Mouse (Mus musculus) neutrophil, adult 65 days (primary cell): ENCODE data around the gene Mrps6. TPM values are rescaled to one million over a fixed set of nuclear protein-coding genes. Genes with fewer than 3 reads are reported as not detected.

Experiments used
- total RNA-seq: library from RNA; stranded (reverse); gene quantifications from 2 replicates; pipeline ENCODE4 v1.2.4, GENCODE M21; 2023

The Mrps6 gene
- 2.1 and 3.0 TPM in 2 replicates for total RNA-seq

DNA sequence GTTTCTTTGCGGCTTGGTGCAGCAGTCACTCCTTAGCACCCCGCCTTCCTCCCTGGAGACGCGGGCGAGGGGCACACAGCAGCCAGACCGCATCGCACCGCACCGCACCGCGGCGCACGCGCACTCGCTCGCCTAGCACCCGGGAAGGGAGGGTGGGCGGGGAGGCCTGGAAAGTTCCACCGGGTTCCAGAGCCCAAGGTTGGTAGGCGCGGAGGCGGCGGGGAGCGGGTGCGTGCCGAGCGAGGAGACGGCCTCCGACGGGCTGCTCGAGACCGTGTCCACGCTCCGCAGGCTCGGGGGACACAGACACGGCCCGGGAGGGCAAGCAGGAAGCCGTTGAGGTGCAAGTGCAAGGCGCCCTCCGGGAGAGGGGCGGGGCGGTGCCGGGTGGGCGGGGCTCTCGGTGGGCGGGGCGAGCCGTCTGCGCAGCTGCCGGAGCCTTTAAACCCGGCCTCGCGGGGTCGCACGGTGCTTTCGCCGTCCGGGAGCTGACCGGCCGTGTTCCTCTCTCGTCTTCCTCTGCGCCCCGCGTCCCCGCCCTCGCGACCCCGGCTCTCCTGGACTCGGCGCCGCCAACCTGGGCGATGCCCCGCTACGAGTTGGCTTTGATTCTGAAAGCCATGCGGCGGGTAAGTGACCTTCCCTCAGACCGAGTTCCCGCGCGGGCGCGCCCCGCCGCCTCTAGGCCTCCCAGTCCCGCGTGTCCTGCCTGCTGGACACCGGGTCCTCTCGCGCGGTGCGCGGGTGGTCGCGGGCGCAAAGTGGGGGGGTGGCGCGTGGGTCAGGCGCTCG, at the start of gene Mrps6, which contains the start of the genes Gm49711 and Slc5a3:
Gene Mrps6 (plus strand): TSS at position 419 of the 792 bp plus-strand sequence.
Gene Gm49711 (plus strand): TSS at position 465 of the 792 bp plus-strand sequence.
Gene Slc5a3 (plus strand): TSS at position 471 of the 792 bp plus-strand sequence.

Other genes with a start within 250 kb of the Mrps6 start
- gene Gm49711, start within 50 bp of the Mrps6 start, total RNA-seq: not detected in 2 replicates
- gene Slc5a3, start 52 bp downstream of the Mrps6 start, total RNA-seq: 0.25 and 0.32 TPM in 2 replicates
- gene Kcne2, start 234.1 kb downstream of the Mrps6 start, total RNA-seq: not detected in 2 replicates
- gene Smim11, start 243.0 kb downstream of the Mrps6 start, total RNA-seq: 14.2 and 14.6 TPM in 2 replicates